Mouse (Mus musculus): ENCODE results near the gene Ppp4r2.
"Not testable (repeated sequence)": the region's sequence is repeated elsewhere in the genome, so short reads cannot be mapped to it uniquely, and the experiment has no call there.

Ppp4r2 gene

GRCm38 (mm10) chr6:100831188-100831587 lies 2.2 kb upstream of the Ppp4r2 start:
- in situ Hi-C loops (cut with MseI, MboI), result no loop called here

DNA sequence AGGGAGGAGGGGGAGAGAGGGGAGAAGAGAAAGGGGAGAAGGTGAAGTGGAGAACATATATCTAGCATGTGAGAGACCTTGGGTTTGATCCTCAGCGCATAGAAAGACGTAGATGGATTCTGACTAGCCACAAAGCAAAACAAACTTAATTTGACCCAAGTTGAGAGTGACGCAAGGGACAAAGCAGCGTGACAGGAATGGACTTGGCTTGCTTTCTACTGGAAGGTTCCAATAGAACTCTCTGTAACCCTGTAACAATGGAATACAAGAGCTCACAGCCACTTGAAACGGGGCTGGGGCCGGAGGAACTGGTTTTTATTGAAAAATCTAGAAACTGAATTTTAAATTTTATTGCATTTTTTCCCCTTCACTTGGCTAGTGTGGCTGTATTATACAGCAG lies 1.7 kb upstream of the Ppp4r2 start:
- in situ Hi-C loops (cut with MseI, MboI), result no loop called here

GRCm38 (mm10) chr6:100833811-100834481 lies 524 bp downstream of the Ppp4r2 start:
- in situ Hi-C loops (cut with MseI, MboI), result no loop called here

- in situ Hi-C loops (cut with MseI, MboI), result no loop called here
These were observed 1.2 kb downstream of the Ppp4r2 start for GRCm38 (mm10) chr6:100834489-100835160.

- in situ Hi-C loops (cut with MseI, MboI), result no loop called here
These were observed 11.6 kb downstream of the Ppp4r2 start for GRCm38 (mm10) chr6:100845058-100845457.

DNA sequence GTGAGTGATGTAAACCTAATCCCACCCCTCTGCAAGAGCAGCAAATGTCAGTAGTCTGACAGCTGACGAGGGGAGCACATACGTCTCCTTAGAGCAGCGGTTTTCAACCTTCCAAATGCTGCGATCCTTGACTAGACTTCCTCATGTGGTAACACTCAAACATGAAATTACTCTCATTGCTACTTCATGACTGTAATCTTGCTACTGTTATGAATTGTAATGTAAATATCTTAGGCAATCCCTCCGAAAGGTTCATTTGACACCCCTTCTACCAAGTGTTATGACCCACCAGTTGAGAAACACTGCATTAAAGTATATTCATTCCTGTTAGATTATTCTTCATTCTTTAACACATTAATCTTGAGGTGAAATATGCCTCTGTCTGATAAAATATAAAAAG lies 13.8 kb downstream of the Ppp4r2 start:
- in situ Hi-C loops (cut with MseI, MboI), result no loop called here

- in situ Hi-C loops (cut with MseI, MboI), result no loop called here
These were observed 15.4 kb downstream of the Ppp4r2 start for GRCm38 (mm10) chr6:100848682-100849375.

DNA sequence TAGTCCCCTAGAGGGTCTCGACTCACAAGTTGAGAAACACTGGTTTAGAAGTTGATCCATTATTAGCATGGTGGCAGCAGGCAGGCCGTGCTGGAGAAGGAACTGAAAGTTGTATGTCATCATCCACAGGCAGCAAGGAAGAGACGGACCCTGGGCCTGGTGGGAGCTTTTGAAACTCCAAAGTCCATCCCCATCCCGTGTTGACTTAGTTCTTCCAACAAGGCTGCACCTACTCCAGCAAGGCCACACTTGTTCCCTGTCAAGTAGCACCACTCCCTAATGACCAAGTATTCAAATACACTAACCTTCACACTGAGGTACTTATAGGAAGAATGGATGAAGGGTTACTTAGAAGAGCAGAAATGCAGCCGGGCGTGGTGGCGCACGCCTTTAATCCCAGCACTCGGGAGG lies 17.3 kb downstream of the Ppp4r2 start:
- in situ Hi-C loops (cut with MseI, MboI), result no loop called here

DNA sequence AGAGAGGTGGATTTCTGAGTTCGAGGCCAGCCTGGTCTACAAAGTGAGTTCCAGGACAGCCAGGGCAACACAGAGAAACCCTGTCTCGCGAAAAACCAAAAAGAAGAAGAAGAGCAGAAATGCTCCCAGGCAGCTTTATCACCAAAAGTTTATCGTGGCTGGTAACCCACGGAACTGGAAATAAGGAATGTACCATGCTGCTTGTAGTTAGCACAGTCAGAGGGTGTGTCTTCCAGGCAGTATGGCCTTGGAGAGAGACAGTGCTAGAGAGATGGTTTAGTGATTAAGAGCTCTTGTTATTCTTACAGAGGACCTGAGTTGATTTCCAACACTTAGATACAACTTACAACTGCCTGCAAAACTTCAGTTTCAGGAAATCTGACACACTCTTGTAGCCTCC lies 17.7 kb downstream of the Ppp4r2 start:
- in situ Hi-C loops (cut with MseI, MboI), result no loop called here

DNA sequence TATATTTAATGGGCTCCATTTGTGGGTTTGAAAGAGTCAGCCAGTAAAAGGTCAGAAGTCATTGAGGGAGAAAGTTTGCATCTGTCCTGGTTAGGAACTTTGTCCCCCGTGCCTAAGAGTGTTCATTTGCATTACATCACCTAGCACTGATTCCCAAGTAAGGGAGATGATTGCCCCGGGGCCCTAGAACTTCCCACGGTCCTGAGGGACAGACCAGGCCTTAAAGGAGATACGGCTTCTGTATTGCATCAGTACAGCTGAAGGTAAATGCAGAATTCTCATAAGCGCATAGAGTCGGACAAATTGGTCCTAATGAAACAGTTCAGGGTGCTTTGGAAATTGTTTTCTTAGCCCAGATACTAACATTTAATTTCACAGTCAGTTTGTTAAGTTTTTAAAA lies 31.9 kb downstream of the Ppp4r2 start:
- in situ Hi-C loops (cut with MseI, MboI), result no loop called here

DNA sequence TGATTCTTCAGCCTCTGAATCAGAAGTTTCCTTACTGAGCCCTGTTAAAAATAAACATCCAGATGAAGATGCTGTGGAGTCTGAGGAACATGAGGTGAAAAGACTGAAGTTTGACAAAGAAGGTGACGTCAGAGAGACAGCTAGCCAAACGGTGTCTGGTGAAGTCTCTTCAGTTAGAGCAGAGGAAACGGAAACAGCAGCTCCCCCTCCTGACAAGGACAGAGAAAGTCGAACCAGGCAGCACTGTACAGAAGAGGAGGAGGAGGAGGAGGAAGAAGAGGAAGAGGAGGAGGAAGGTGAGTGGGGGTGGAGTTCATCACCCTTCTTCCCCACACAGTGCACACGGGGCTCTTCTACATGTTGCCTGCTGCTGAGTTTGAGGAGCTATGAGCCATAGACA lies 32.4 kb downstream of the Ppp4r2 start:
- in situ Hi-C loops (cut with MseI, MboI), result not testable (repeated sequence)

- in situ Hi-C loops (cut with MseI, MboI), result not testable (repeated sequence)
These were observed 32.8 kb downstream of the Ppp4r2 start for GRCm38 (mm10) chr6:100866246-100866645.

DNA sequence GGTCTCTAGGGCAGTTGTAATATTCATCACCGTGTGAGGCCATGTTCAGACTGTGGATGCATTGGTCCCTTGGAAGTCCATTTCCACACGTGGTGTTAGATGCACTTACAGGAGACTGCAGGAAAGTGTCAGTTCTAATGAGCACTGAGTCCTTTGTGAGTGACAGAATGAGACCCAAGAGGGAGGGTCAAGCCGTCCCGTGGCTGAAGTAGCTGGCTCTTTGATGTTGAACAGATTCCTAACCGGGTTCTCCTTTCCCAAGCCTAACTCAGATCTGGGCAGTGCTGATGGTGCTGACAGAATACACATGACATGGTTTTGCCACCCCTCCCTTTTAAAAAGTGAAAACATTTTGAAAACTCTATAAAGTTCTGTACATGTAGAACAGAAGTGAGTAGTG lies 35.4 kb downstream of the Ppp4r2 start:
- in situ Hi-C loops (cut with MseI, MboI), result no loop called here

- in situ Hi-C loops (cut with MseI, MboI), result loop anchor here in 1 of 2 experiments (10.0 kb wide), 1 partner anchor 265 kb away; no protein-coding TSS in a partner anchor
These were observed 36.5 kb downstream of the Ppp4r2 start for GRCm38 (mm10) chr6:100869909-100870308.

GRCm38 (mm10) chr6:100873191-100873590 lies 39.8 kb downstream of the Ppp4r2 start:
- in situ Hi-C loops (cut with MseI, MboI), result loop anchor here in 1 of 2 experiments (10.0 kb wide), 1 partner anchor 268 kb away; no protein-coding TSS in a partner anchor

DNA sequence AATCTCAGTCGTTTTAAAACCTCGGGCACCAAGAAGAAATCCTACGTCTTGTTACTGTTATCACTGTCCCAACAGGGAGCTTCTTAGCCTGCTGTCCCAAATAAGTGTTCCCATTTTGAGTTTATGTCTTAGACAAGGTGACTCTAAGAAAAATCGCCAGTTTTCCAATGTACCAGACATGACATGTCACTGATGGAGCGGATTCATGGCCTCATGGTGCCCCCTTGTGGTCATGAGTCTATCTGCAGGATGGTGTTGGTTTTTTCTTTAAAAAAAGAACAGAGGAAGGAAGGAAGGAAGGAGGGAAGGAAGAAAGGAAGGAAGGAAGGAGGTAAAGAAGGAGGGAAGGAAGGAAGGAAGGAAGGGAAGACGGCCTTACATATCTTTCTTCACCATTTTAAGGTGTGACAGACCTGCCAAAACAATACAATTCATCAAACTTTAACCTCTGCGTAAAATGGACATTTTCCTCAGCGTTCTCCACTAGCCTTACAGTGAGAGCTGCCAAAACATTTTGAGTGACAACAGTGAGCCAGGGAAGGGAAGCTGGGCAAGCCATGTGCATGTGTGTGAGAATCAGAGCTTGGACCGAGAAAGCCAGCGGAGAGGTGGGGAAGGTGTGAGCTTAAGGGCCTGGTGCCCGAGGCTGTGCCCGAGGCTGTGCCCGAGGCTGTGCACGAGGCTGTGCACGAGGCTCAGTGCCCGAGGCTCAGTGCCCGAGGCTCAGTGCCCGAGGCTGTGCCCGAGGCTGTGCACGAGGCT lies 42.6 kb downstream of the Ppp4r2 start:
- in situ Hi-C loops (cut with MseI, MboI), result loop anchor here (5.0 to 25.0 kb wide), 3 partner anchors 199 to 661 kb away; no protein-coding TSS in a partner anchor

- in situ Hi-C loops (cut with MseI, MboI), result loop anchor here (5.0 to 25.0 kb wide), 3 partner anchors 199 to 661 kb away; no protein-coding TSS in a partner anchor
These were observed 43.2 kb downstream of the Ppp4r2 start for GRCm38 (mm10) chr6:100876624-100877017.

DNA sequence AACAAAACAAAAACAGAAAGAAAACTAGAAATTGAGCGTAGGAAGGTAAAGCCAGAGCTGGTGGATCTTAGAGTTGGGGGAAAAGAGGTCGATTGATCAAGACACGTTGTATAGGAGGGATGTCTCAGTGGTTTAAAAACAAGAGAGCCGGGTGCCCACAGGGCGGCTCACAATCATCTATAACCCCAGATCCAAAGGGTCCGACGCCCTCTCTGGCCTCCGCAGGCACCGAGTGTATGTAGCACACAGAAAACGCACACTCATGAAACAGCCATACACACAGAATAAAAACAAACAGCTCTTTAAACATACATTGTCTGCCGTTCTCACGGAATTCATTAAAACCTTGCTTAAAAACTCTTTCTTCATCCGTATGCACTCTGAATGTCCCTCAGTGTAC lies 45.1 kb downstream of the Ppp4r2 start:
- in situ Hi-C loops (cut with MseI, MboI), result loop anchor here (5.0 to 25.0 kb wide), 3 partner anchors 201 to 659 kb away; no protein-coding TSS in a partner anchor

DNA sequence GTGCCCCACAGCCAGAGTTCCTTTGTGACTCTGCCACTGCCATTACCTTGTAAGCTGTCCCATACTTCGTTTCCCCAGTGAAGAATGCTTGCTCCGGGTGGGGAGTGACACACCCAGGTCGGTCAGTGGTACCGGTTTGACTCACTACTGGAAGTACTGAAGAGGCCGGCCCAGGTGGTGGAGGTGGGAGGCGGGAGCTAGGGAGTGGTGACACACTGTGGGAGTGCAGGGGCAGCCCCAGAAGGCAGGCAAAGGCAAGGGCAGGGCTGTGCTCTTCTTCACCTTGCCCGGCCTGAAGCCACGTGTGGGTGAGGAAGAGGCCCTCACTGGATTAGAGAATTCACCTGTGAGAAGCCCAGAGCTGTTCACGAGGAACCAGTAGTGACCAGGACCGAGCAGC lies 46.2 kb downstream of the Ppp4r2 start:
- in situ Hi-C loops (cut with MseI, MboI), result loop anchor here (5.0 to 25.0 kb wide), 6 partner anchors 202 to 658 kb away; no protein-coding TSS in a partner anchor

- in situ Hi-C loops (cut with MseI, MboI), result loop anchor here (5.0 to 25.0 kb wide), 4 partner anchors 313 to 656 kb away; no protein-coding TSS in a partner anchor
These were observed 48.2 kb downstream of the Ppp4r2 start for GRCm38 (mm10) chr6:100881657-100882056.
